Mouse (Mus musculus) cerebellum, adult 8-10 months (tissue): Measurements from ENCODE around the gene Gm17631.
"Not testable (repeated sequence)": the region's sequence is repeated elsewhere in the genome, so short reads cannot be mapped to it uniquely, and the experiment has no call there.

ENCODE experiments used
- DNase-seq: peaks from one replicate; pipeline ENCODE4 v3.0.0; 2022

Gm17631 gene

DNA sequence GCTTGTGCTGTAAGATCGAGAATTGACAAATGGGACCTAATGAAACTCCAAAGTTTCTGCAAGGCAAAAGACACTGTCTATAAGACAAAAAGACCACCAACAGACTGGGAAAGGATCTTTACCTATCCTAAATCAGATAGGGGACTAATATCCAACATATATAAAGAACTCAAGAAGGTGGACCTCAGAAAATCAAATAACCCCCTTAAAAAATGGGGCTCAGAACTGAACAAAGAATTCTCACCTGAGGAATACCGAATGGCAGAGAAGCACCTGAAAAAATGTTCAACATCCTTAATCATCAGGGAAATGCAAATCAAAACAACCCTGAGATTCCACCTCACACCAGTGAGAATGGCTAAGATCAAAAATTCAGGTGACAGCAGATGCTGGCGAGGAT lies at the start of gene Gm17631:
Gene Gm17631, plus strand, starts transcription at position 301 of the 400 bp plus-strand sequence.
- DNase-seq: not testable (repeated sequence)

DNA sequence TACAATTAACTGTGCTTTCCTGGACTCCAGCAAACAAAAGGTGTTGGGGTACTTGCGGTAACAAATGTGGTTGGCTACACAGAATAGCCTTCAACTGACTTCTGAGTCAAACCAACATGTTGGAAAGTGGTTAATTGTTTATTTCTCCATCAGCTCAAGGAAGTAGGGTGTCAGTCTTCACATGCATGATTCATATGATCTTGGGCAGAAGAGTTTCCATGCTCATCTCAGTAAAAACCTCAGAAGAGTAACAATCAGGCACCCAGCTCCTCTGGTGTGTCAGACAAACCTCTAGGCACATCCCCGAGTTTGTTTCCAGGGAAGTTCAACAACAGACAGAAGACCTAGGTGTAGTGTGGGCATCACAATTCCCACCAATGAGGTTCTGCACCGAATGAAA lies 44.7 kb upstream of the Gm17631 start:
- no peak for DNase-seq

- DNase-seq: no peak
Observed at GRCm38 (mm10) chr6:129824004-129824403, 38.4 kb upstream of the Gm17631 start.

GRCm38 (mm10) chr6:129825559-129825958 lies 36.9 kb upstream of the Gm17631 start:
- DNase-seq: no peak

GRCm38 (mm10) chr6:129876549-129876948 lies 14.1 kb downstream of the Gm17631 start, which contains the start of gene Klra17:
TSS of gene Klra17 (minus strand) at chr6:129876672.
- no peak for DNase-seq

DNA sequence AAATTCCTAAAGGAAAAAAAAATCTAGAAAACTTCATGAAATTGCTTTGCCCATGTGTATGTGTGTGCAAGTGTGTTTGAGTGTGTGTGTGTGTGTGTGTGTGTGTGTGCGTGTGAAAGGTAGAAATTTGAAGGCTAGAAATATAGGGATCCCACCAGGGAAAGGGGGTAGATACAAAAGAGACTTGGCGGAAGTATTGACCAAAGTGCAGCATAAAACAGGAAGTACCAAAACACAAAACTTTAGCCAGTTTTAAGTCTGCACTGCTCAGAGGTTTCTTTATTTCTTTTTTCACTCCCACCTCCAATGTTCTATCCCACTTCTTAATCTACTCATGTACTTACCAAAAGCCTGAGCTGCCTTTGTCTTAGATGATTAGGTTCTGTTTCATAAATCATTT lies 20.1 kb downstream of the Gm17631 start:
- DNase-seq: no peak
